Mouse (Mus musculus) kidney, adult 2 months (tissue): ENCODE data around the gene Oxct1.

Experiments
- CTCF ChIP-seq: fragments of 200-500 bp; conservative IDR thresholded peaks from 2 replicates; pipeline ENCODE4 v1.5.1; 2011; ENCODE audit warnings: low read depth, mild to moderate bottlenecking, control low read depth, low read length, moderate library complexity, mixed read lengths; ENCODE audit not compliant: insufficient read depth, insufficient read length
- POLR2A ChIP-seq: fragments of 200-500 bp; IDR thresholded peaks from one replicate; pipeline ENCODE4 v1.6.1; 2011; ENCODE audit warnings: low read depth, low read length, control low read depth

DNA sequence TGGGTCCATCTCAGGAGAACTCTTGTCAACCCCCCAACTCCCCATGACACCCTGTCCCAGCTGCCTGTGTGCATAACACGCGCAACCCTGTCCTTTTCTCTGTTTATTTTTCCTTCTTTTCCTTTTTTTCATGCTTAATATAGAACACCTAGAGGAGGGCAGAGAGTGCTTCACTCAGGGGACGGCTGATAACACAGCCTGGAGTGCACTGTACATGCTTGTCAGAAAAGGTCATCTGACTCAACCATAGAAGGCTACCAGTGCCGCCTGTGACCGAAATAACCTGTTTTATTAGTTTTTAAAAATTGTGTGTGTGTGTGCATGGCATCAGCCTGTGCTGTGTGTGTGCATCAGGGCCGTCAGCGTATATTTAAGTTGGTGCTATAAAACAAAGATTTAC lies 37.8 kb downstream of the Oxct1 start:
- TF ChIP-seq CTCF, result no peak
- no peak for TF ChIP-seq POLR2A
